Mouse (Mus musculus) inflammation-experienced regulatory T-cells, adult 6 months (primary cell): ENCODE data around the gene Sh3rf3. TPM values are rescaled to one million over a fixed set of nuclear protein-coding genes. Genes with fewer than 3 reads are reported as not detected.

ENCODE experiments used
- ATAC-seq: one replicate; pipeline ENCODE4 v1.8.0; 2017
- polyA plus RNA-seq, 3 experiments: library from polyadenylated mRNA; unstranded; fragments of 100-300 nt; shearing (Covaris generic); gene quantifications; one replicate each; pipeline ENCODE4 v1.2.1; 2017

Sh3rf3 gene
- polyA plus RNA-seq: not detected

- no peak for ATAC-seq
Observed at GRCm38 (mm10) chr10:58813081-58813800, at the start of gene Sh3rf3. Gene Sh3rf3, plus strand, starts transcription at chr10:58813359.

- no peak for ATAC-seq
Observed at GRCm38 (mm10) chr10:58788486-58789274, 24.5 kb upstream of the Sh3rf3 start.

GRCm38 (mm10) chr10:58797555-58797954, 15.6 kb upstream of the Sh3rf3 start:
- ATAC-seq: no peak

GRCm38 (mm10) chr10:58798156-58798555, 15.0 kb upstream of the Sh3rf3 start:
- ATAC-seq: no peak

- ATAC-seq: no peak
Observed at GRCm38 (mm10) chr10:58800996-58801433, 12.1 kb upstream of the Sh3rf3 start.

- no peak for ATAC-seq
Observed at GRCm38 (mm10) chr10:58802391-58802790, 10.8 kb upstream of the Sh3rf3 start.

GRCm38 (mm10) chr10:58807956-58808355, 5.2 kb upstream of the Sh3rf3 start:
- ATAC-seq: no peak

- ATAC-seq: no peak
Observed at GRCm38 (mm10) chr10:58810181-58810580, 3.0 kb upstream of the Sh3rf3 start.

- no peak for ATAC-seq
Observed at GRCm38 (mm10) chr10:58812210-58813080, 714 bp upstream of the Sh3rf3 start.

GRCm38 (mm10) chr10:58813801-58814191, 637 bp downstream of the Sh3rf3 start:
- no peak for ATAC-seq

GRCm38 (mm10) chr10:58814486-58814885, 1.3 kb downstream of the Sh3rf3 start:
- ATAC-seq: no peak

- no peak for ATAC-seq
Observed at GRCm38 (mm10) chr10:58824016-58824568, 10.9 kb downstream of the Sh3rf3 start.

- no peak for ATAC-seq
Observed at GRCm38 (mm10) chr10:58829251-58830111, 16.3 kb downstream of the Sh3rf3 start.

GRCm38 (mm10) chr10:58833146-58833545, 20.0 kb downstream of the Sh3rf3 start:
- ATAC-seq: no peak

- ATAC-seq: no peak
Observed at GRCm38 (mm10) chr10:58833741-58834178, 20.6 kb downstream of the Sh3rf3 start.

- no peak for ATAC-seq
Observed at GRCm38 (mm10) chr10:58836391-58836790, 23.2 kb downstream of the Sh3rf3 start.

- ATAC-seq: no peak
Observed at GRCm38 (mm10) chr10:58837504-58837903, 24.3 kb downstream of the Sh3rf3 start.

GRCm38 (mm10) chr10:58841945-58842344, 28.8 kb downstream of the Sh3rf3 start:
- no peak for ATAC-seq

- ATAC-seq: no peak
Observed at GRCm38 (mm10) chr10:58843100-58843499, 29.9 kb downstream of the Sh3rf3 start.

GRCm38 (mm10) chr10:58848127-58848526, 35.0 kb downstream of the Sh3rf3 start:
- no peak for ATAC-seq

GRCm38 (mm10) chr10:58848536-58848935, 35.4 kb downstream of the Sh3rf3 start:
- ATAC-seq: no peak
